Mouse (Mus musculus) natural killer cell, adult 2 months (primary cell): ENCODE data around the gene Hist1h2ah.

ENCODE experiments used
- DNase-seq, 2 experiments: peaks; one replicate each; pipeline ENCODE4 v3.0.0; 2022; ENCODE audit warnings: low spot score in 2 of 2

Gene Hist1h2ah

GRCm38 (mm10) chr13:22039364-22039763, 4.0 kb upstream of the Hist1h2ah start:
- DNase-seq: no peak

- no peak for DNase-seq
These were observed 2.0 kb upstream of the Hist1h2ah start for GRCm38 (mm10) chr13:22037415-22037814.

GRCm38 (mm10) chr13:22036986-22037385, 1.6 kb upstream of the Hist1h2ah start:
- no peak for DNase-seq

GRCm38 (mm10) chr13:22036149-22036956, 985 bp upstream of the Hist1h2ah start:
- DNase-seq: no peak

GRCm38 (mm10) chr13:22034443-22035266, 713 bp downstream of the Hist1h2ah start:
- DNase-seq: no peak

GRCm38 (mm10) chr13:22033741-22034442, 1.5 kb downstream of the Hist1h2ah start:
- no peak for DNase-seq

- no peak for DNase-seq
These were observed 4.9 kb downstream of the Hist1h2ah start for GRCm38 (mm10) chr13:22030493-22030892.

- no peak for DNase-seq
These were observed 5.4 kb downstream of the Hist1h2ah start for GRCm38 (mm10) chr13:22029928-22030327.

GRCm38 (mm10) chr13:22028673-22029460, 6.5 kb downstream of the Hist1h2ah start:
- DNase-seq: peak; percentile 95 to 96

- peak; percentile 83 to 88 for DNase-seq
These were observed 9.0 kb downstream of the Hist1h2ah start for GRCm38 (mm10) chr13:22026058-22027031.

- DNase-seq: peak; percentile 75 to 83
These were observed 13.1 kb downstream of the Hist1h2ah start for GRCm38 (mm10) chr13:22022241-22022640.

GRCm38 (mm10) chr13:22021581-22021980, 13.8 kb downstream of the Hist1h2ah start:
- no peak for DNase-seq

- DNase-seq: peak; percentile 65 to 66
These were observed 14.4 kb downstream of the Hist1h2ah start for GRCm38 (mm10) chr13:22020901-22021339.

- peak; percentile 39 to 51 for DNase-seq
These were observed 15.2 kb downstream of the Hist1h2ah start for GRCm38 (mm10) chr13:22019934-22020835.

- peak; percentile 92 for DNase-seq
These were observed 19.6 kb downstream of the Hist1h2ah start for GRCm38 (mm10) chr13:22015479-22016450.

- DNase-seq: no peak
These were observed 20.9 kb downstream of the Hist1h2ah start for GRCm38 (mm10) chr13:22014411-22014845.

GRCm38 (mm10) chr13:22013716-22014115, 21.7 kb downstream of the Hist1h2ah start:
- no peak for DNase-seq

GRCm38 (mm10) chr13:22009642-22010041, 25.7 kb downstream of the Hist1h2ah start, which contains the start of gene Prss16:
TSS of gene Prss16 (minus strand) at chr13:22009742.
- no peak for DNase-seq
